Mouse (Mus musculus) stomach, postnatal 0 days (tissue): ENCODE data around the gene Esrp2. TPM values are rescaled to one million over a fixed set of nuclear protein-coding genes. Genes with fewer than 3 reads are reported as not detected.

Experiments
- ATAC-seq: fragments of 200-750 bp; cut with Nextera tagmentation; 2 replicates; pipeline ENCODE4 v1.8.0; 2017; ENCODE audit not compliant: low FRiP score, low TSS enrichment
- DNase-seq: peaks from one replicate; pipeline ENCODE4 v3.0.0-alpha.2; 2016; ENCODE audit warnings: low spot score
- H3K27ac ChIP-seq: fragments of 300-500 bp; sonication (generic); replicated peaks from 2 replicates; pipeline ENCODE4 v1.5.1; 2014; ENCODE audit warnings: mild to moderate bottlenecking, control low read depth
- H3K27me3 ChIP-seq: fragments of 300-500 bp; sonication (generic); 2 replicates; pipeline ENCODE4 v1.6.1; 2014; ENCODE audit warnings: low read length; ENCODE audit not compliant: control insufficient read depth, insufficient read depth
- H3K36me3 ChIP-seq: fragments of 300-500 bp; sonication (generic); 2 replicates; pipeline ENCODE4 v1.6.1; 2014; ENCODE audit warnings: low read length, mixed read lengths; ENCODE audit not compliant: control insufficient read depth, insufficient read depth
- H3K4me1 ChIP-seq: fragments of 300-500 bp; sonication (generic); replicated peaks from 2 replicates; pipeline ENCODE4 v1.6.1; 2014; ENCODE audit warnings: antibody characterized with exemption; ENCODE audit not compliant: control insufficient read depth, insufficient read depth
- H3K4me2 ChIP-seq: fragments of 300-500 bp; sonication (generic); replicated peaks from 2 replicates; pipeline ENCODE4 v1.6.1; 2014; ENCODE audit warnings: low read depth, mild to moderate bottlenecking, control low read depth, moderate library complexity
- H3K4me3 ChIP-seq: fragments of 300-500 bp; sonication (generic); 2 replicates; pipeline ENCODE4 v1.5.1; 2014; ENCODE audit warnings: low read depth, low read length, control low read depth
- H3K9ac ChIP-seq: fragments of 300-500 bp; sonication (generic); 2 replicates; pipeline ENCODE4 v1.6.1; 2014; ENCODE audit warnings: mild to moderate bottlenecking, low read length, control low read depth, mixed read lengths
- H3K9me3 ChIP-seq: fragments of 300-500 bp; sonication (generic); 2 replicates; pipeline ENCODE4 v1.6.1; 2016; ENCODE audit warnings: low read length; ENCODE audit not compliant: control insufficient read depth
- CTCF ChIP-seq: IDR thresholded peaks from 2 replicates; pipeline ENCODE4 v1.5.1; 2016; ENCODE audit warnings: antibody characterized with exemption, low read depth, mild to moderate bottlenecking, moderate library complexity
- EP300 ChIP-seq: optimal IDR thresholded peaks from 2 replicates; pipeline ENCODE3; 2016; ENCODE audit warnings: antibody characterized with exemption
- WGBS: fragments of 180-500 bp; shearing (Covaris S2); extraction: QIAGEN DNeasy Blood & Tissue Kit; methylation state at CpG from one replicate; pipeline ENCODE4 v1.1.7; 2014; 5-methylcytosine and 5-hydroxymethylcytosine counted together
- polyA plus RNA-seq: library from polyadenylated mRNA; unstranded; fragments of >200 nt; fragmentation: Nextera tagmentation; extraction: Ambion mirVana; gene quantifications from 2 replicates; pipeline ENCODE4 v1.2.1, GENCODE M21; 2015

Gene Esrp2
- polyA plus RNA-seq, result 38.9 and 48.0 TPM in 2 replicates

DNA sequence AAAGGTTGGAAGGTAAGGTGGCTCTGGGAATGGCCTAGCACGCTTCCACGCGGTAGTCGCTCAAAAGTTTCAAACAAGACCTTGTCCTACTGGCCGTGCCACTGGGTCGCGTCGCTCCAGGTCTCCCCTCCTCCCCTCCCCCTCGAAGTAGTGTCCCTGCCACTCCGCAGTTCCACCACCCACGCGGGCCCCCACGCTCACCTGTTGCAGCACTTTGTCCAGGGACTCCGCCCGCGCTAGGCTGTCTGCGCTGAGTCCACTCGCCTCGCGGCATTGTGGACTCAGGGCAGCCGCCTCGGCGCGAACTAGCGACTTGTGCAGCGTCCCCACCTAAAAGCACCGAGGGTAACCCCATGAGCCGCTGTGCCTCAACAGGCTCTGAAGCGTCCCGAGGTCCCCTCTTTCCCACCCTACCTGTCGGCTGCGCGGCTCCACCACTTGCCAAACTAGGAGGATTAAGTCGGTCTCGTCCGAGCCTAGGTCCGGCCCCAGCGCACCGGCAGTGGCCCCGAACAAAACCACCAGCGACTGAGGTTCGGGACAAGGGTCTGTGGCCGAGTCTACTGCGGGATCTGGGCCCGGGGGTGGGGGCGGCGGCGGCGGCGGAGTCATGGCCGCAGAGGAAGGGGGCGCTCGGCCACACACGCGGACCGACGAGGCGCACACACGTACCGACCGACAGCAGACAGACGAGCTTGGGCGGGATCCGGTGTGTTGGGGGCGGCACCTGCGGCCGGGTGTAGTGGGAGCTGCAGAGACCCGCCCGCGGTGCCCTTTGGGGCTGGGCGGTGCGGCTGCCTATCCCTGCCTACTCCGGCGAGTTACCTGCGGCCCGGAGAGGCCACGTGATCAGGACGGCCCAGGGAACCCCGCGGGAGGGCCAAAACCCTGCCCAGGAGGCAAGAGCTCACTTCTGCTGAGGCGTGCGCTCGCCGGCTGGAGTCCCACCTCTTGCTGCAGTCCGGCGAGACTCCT, at the start of gene Esrp2:
Esrp2 (minus strand) TSS at position 819 of the 975 bp plus-strand sequence.
- H3K36me3 ChIP-seq, result 0 out of 2 replicates have a peak, but pooled peaks cover 8% of the 10 kb centered on the region
- H3K9ac ChIP-seq, result peak within 1 kb of the TSS; percentile 81
- 1% methylated on average over 84 of the region's 86 CpGs for WGBS
- no peaks in the 10 kb centered on the region for H3K4me1 ChIP-seq
- ATAC-seq (peak; percentile 80), DNase-seq (peak; percentile 96)
- peak within 1 kb of the TSS; percentile 78 for H3K4me2 ChIP-seq
- peak within 1 kb of the TSS; percentile 62 for H3K4me3 ChIP-seq
- TF ChIP-seq CTCF (no peak), EP300 (no peak)
- H3K27ac ChIP-seq, result peak within 1 kb of the TSS; percentile 95
- H3K27me3 ChIP-seq, result peaks cover 2% of the 10 kb centered on the region; the same call in 1 of the 2 replicates
- no peaks in the 10 kb centered on the region for H3K9me3 ChIP-seq

DNA sequence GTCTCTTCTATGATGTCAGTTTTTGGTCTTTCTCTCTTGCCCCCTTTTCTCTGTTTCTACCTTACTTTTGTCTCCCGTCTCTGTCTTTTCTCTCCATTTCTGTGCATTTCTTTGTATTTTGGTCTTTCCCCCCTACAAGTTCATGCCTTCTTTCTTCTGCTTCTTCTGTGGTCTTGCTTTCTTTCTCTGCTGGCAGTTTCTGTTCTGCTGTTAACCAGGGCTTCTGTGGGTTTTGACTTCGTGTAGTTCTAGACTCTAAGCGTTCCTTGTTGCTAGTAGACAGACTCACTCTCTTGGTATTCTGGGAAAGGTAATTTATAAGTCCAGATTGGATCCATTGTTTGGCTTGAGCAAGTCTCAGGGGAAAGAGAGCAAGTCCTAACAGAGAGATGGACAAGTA, 49.6 kb upstream of the Esrp2 start:
- WGBS, result 87% methylated on average over 3 of the region's 3 CpGs
- Histone ChIP-seq H3K4me1 (no peaks in the 10 kb centered on the region), H3K36me3 (no peaks in the 10 kb centered on the region), H3K4me2 (no peak overlapping the region), H3K4me3 (no peak overlapping the region), H3K27me3 (no peaks in the 10 kb centered on the region), H3K9ac (no peak overlapping the region), H3K9me3 (no peaks in the 10 kb centered on the region), H3K27ac (no peak overlapping the region)
- DNase-seq (no peak), ATAC-seq (no peak)
- TF ChIP-seq EP300 (no peak), CTCF (no peak)

GRCm38 (mm10) chr8:106185628-106186270, 49.0 kb upstream of the Esrp2 start:
- no peak for ATAC-seq
- H3K4me2 ChIP-seq, result no peak overlapping the region
- H3K27me3 ChIP-seq, result no peaks in the 10 kb centered on the region
- WGBS, result 73% methylated on average over 8 of the region's 8 CpGs
- TF ChIP-seq CTCF, result no peak
- no peak overlapping the region for H3K4me3 ChIP-seq
- H3K9ac ChIP-seq, result no peak overlapping the region
- H3K4me1 ChIP-seq, result no peaks in the 10 kb centered on the region
- no peak for DNase-seq
- H3K36me3 ChIP-seq, result no peaks in the 10 kb centered on the region
- H3K9me3 ChIP-seq, result no peaks in the 10 kb centered on the region
- H3K27ac ChIP-seq, result no peak overlapping the region

GRCm38 (mm10) chr8:106178428-106178827, 41.7 kb upstream of the Esrp2 start:
- Histone ChIP-seq H3K36me3 (no peaks in the 10 kb centered on the region), H3K4me1 (no peaks in the 10 kb centered on the region), H3K9ac (no peak overlapping the region), H3K9me3 (no peaks in the 10 kb centered on the region), H3K27me3 (no peaks in the 10 kb centered on the region), H3K4me3 (no peak overlapping the region), H3K4me2 (no peak overlapping the region), H3K27ac (no peak overlapping the region)
- no peak for TF ChIP-seq CTCF
- no peak for TF ChIP-seq EP300
- DNase-seq (no peak), ATAC-seq (no peak)
- WGBS, result 21% methylated on average over 2 of the region's 2 CpGs

- no peaks in the 10 kb centered on the region for H3K9me3 ChIP-seq
- H3K27ac ChIP-seq, result no peak overlapping the region
- no peaks in the 10 kb centered on the region for H3K4me1 ChIP-seq
- H3K4me3 ChIP-seq, result no peak overlapping the region
- no peak overlapping the region for H3K4me2 ChIP-seq
- H3K27me3 ChIP-seq, result no peaks in the 10 kb centered on the region
- ATAC-seq, result no peak
- no peak for TF ChIP-seq CTCF
- no peak for TF ChIP-seq EP300
- H3K9ac ChIP-seq, result no peak overlapping the region
- 62% methylated on average over 1 of the region's 1 CpGs for WGBS
- no peak for DNase-seq
- no peaks in the 10 kb centered on the region for H3K36me3 ChIP-seq
Measured at GRCm38 (mm10) chr8:106177594-106177993, 40.8 kb upstream of the Esrp2 start.
